Mouse (Mus musculus) layer of hippocampus, adult 2 months (tissue): Measurements from ENCODE around the gene Incenp. TPM values are rescaled to one million over a fixed set of nuclear protein-coding genes. Genes with fewer than 3 reads are reported as not detected.
A peak's percentile ranks its signal among the peaks of the same experiment; 100 is the strongest.
"Not testable (repeated sequence)": the region's sequence is repeated elsewhere in the genome, so short reads cannot be mapped to it uniquely, and the experiment has no call there.

ENCODE experiments used
- DNase-seq, 2 experiments: peaks; one replicate each; pipeline ENCODE4 v3.0.0; 2022; ENCODE audit warnings: low spot score in 2 of 2
- H3K27ac ChIP-seq: fragments of 200-600 bp; 2 replicates; pipeline ENCODE4 v1.8.1; 2022
- H3K4me3 ChIP-seq: fragments of 200-600 bp; 2 replicates; pipeline ENCODE4 v1.8.1; 2022; ENCODE audit warnings: mild to moderate bottlenecking
- CTCF ChIP-seq: fragments of 200-600 bp; conservative IDR thresholded peaks from 2 replicates; pipeline ENCODE4 v1.8.1; 2022; ENCODE audit warnings: antibody characterized with exemption, mild to moderate bottlenecking, moderate library complexity
- total RNA-seq, 2 experiments: library from RNA; stranded (reverse); gene quantifications; 2 replicates each; pipeline ENCODE4 v1.2.3; 2021

The Incenp gene
- total RNA-seq, 2 experiments from 2014 or later = 13.9 to 14.0 TPM

DNA sequence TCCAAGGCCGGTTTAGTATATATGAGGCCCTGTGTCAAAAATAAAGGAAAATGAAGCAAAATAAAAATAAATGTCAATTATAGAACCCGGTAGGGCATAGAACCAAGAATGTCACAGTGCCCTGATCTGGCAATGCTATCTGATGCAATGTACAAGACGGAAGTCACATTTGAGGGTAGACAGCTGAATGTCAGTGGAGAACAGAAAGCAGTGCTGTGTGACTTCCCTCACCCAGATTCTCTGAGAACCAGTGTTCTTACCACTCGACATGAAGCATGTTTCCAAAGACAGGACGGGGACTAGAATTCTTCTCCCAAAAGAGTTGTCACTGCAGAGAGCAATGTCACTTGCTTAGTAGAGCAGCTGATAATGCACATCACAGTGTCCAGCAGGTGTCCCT lies 14.4 kb upstream of the Incenp start:
- 0 out of 2 replicates have a peak overlapping the region, but pooled peaks have one; percentile 41 for H3K27ac ChIP-seq
- DNase-seq = no peak
- no peak for TF ChIP-seq CTCF
- H3K4me3 ChIP-seq = no peak overlapping the region

DNA sequence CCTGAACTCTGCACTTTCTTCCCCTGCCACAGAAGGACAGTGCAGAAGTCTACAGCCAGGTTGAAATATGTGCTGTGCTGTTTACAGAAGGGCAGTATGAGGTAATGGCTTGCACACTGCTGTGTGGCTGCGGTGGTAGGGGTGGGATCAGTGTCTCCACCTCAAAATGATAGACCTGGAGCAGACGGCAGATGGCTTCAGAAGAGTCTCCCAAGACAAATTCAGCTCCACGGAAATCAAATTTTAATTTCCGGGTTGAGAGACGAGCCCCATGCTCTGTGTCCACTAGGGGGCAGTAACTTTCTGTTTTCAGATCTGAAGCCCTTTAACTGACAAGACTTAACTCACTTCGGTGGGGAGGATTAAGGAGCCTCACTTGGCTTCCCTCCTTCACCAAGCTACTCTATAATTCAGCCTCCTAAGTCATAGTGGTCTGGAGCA lies 12.0 kb upstream of the Incenp start:
- TF ChIP-seq CTCF = peak; percentile 81
- H3K4me3 ChIP-seq = no peak overlapping the region
- peak in 1 of 2 experiments; percentile 48 for DNase-seq
- no peak overlapping the region for H3K27ac ChIP-seq

DNA sequence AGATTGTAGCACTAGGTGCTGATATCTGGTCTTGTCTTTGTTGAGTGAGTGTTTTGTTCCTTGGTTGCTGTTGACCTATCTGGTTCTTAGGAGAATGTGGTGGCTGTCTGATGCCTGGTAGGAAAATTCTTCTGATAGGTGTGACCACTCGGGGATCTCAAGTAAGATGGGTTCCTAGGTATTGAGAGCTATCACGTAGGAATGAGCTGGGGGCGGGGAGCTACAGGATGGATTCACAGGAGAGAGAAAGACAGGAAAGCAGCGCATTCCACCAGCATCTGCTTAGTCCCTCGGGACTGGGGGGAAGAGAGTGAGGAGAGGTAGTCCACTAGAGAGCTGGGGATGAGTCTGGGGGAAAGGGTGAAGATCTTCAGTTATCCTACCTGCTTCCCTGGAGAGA lies 10.0 kb upstream of the Incenp start:
- H3K27ac ChIP-seq = no peak overlapping the region
- no peak overlapping the region for H3K4me3 ChIP-seq
- no peak for TF ChIP-seq CTCF
- DNase-seq = no peak

DNA sequence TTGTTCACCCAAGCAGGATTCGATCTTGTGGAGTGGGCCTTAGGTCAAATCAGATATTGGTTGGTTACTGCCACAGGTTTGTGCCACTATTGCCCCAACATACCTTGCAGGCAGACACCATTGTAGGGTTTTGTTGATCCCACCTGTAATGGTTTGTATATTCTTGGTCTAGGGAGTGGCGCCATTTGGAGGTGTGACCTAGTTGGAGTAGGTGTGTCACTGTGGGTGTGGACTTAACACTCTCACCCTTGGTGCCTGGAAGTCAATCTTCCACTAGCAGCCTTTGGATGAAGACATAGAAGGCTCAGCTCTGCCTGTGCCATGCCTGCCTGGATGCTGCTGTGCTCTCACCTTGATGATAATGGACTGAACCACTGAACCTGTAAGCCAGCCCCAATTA lies 1.3 kb upstream of the Incenp start:
- not testable (repeated sequence) for H3K4me3 ChIP-seq, H3K27ac ChIP-seq, DNase-seq

DNA sequence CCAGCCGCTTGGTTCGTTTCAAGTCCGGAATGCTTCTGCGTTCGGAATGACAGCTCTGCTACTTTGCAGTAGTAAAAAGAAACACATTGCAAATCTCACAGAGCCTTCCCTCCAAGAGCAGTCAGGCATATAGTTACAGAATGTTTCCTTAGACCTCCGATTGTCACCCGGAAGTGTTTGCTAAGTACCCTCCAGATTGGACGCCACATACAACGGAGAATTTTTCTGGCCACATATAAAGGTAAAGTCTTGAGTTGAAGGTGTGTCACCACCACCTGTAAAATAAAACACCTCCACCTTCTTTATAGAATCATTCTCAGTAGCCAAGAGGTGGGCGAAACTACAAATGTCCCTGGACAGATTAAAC lies 412 bp upstream of the Incenp start:
- no peak for TF ChIP-seq CTCF
- no peak for DNase-seq
- Histone ChIP-seq H3K27ac (peak overlapping the region; percentile 90), H3K4me3 (peak overlapping the region; percentile 96)

DNA sequence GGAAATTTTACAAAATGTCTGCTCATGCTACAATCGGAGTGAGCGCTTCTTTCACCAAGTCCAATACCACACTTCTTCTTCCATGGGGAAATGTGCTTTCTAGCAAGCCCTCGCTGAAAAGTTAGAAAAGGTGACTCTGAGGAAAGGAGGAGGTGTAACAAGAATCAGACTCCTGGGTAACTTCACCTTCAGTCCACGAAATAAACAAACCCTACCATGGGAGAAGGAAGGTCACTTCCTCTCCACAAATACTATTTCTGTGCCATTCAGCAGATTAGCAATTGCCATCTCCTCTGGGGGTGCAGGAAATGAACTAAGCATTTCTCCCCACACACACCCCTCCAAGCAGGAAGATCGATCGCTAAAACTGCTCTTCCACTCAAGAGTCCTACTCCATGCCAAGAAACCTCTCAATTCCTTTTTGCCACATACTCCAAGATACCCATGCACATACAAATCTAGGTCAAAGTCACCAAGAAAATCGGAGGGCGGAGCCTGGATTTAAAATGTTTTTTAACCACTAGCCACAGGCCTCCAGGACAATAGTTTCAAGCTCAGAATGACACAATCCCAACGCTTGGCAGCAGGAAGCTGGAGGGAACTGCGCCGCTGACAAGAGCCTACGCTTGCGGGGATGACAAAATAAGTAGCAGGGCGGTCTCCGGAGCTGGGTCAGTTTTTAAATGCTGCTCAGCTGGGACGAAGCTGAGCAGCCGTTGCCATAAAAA lies 848 bp downstream of the Incenp start:
- DNase-seq = no peak
- no peak overlapping the region for H3K27ac ChIP-seq
- no peak for TF ChIP-seq CTCF
- peak overlapping the region; percentile 96 for H3K4me3 ChIP-seq

DNA sequence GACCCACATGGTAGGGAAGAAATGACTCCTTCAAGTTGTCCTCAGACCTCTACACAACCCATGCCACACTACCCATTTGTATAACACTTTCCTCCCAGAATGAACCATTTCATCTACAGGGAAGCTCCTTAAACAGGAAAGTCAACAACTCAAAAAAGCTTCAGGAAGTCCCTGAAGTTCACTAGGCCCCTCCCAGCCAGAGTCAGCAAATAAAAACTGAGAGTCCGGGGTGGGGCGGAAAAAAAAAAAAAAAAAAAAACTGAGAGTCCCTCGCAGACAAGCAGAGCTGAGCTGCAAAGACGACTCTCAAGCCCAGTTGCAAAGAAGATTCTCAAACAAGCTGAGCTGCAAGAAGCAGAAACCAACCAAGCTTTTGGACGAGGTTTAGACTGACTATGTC lies 3.3 kb downstream of the Incenp start:
- DNase-seq = no peak
- Histone ChIP-seq H3K27ac (no peak overlapping the region), H3K4me3 (no peak overlapping the region)
- TF ChIP-seq CTCF = no peak

DNA sequence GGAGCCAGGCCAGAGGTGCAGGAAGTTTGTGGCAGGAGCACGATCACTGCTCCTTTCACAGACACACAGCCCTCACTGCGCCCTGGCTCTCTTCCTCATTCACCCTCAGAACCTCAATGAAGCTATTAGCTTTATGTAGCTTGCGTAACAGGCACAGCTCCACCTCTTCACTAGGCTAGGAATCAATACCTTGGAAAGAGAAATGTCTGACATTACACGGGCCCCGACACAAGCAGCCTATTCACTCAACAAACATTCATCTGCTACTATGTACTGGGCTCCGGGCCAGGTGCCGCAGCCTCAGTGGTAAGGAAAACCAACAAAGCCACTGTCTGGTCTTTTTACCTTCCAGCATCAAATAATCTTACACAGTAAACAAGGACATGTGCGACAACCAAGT lies 12.6 kb downstream of the Incenp start:
- no peak for DNase-seq
- Histone ChIP-seq H3K4me3 (no peak overlapping the region), H3K27ac (no peak overlapping the region)
- no peak for TF ChIP-seq CTCF

DNA sequence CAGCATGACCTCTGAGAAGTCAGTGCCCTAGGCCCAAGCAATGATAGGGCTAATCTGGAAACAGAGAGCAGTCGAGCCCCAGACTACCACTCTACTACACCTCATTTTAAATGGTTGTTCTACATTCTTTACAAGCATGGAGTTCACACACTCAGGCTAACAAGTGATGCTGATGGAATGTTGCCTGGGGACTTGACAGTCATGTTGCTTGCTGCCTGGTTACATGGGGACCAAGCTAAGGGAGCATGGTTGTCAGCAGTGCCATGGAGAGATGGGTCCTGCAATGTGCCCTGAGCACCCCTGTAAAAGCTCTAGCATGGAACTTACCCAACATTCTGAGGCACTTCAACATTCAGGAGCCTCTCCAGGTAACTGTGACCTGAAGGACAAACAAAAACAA lies 13.0 kb downstream of the Incenp start:
- DNase-seq = no peak
- no peak overlapping the region for H3K27ac ChIP-seq
- no peak overlapping the region for H3K4me3 ChIP-seq
- TF ChIP-seq CTCF = no peak

DNA sequence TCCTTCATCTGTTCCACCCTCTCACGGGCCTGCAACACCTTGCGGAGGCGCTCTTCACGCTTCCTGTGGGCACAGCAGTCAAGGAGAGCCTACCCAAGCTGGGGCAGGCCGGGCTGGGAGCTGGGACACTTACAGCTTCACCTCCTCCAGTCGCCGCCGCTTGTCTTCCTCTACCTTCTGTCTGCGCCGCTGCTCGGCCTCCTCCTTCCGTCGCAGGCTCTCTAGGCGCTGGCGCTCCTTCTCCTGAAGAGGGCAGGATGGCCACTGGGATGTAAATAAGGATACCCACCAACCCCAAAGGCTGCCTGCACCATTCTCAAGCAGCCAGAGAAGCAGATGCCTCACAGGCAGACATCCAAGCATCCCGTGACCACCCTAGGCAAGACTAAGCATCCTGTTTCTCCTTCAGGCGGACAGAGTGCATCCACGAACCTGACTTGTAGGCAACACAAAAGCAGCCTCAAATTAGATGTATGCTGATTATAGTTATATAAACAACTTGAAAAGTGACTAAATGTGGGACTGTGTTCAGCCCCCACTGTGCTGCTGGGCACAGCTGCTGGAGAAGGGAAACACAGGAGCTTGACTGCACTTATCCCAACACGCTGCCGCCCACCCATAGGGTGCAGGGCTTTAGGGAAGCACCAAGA lies 21.0 kb downstream of the Incenp start:
- DNase-seq = no peak
- Histone ChIP-seq H3K27ac (no peak overlapping the region), H3K4me3 (no peak overlapping the region)
- TF ChIP-seq CTCF = no peak

DNA sequence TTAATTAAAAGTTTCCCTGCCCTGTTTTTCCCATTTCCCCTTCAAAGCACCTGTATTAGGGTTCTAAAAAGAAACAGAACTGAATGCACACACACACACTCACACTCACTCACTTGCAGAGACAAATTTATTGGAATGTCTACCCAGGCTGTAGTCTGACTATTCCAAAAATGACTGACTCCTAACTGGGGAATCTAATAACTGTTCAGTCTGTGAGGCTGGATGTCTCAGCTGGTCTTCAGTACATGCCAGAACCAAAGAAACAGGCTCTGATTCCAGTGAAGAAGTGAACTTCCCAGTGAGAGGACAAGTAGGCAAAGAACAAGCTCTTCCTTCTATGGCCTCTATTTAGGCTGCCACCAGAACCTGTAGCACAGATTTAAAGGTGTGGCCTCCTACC lies 33.9 kb downstream of the Incenp start:
- H3K27ac ChIP-seq = no peak overlapping the region
- no peak for TF ChIP-seq CTCF
- no peak for DNase-seq
- no peak overlapping the region for H3K4me3 ChIP-seq

DNA sequence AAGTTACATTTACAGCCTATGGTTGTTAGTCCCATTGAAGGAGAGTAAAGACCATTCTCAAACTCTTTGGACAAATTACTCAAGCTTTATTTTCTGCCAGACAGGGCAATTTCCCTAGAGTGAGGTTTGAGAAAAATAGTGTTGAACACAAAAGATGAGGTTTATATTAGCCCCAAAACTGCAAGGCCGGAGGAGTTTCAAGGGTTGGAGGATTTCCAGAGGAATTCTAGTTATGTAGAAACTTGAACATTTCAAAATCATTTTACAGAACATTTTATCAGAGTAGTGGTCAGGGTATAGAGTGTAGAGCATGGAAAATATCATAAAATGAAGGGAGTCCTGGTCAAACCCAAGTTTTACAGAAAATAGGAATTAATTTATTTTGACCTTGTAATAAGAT lies 34.5 kb downstream of the Incenp start:
- no peak overlapping the region for H3K27ac ChIP-seq
- H3K4me3 ChIP-seq = no peak overlapping the region
- DNase-seq = no peak
- no peak for TF ChIP-seq CTCF

DNA sequence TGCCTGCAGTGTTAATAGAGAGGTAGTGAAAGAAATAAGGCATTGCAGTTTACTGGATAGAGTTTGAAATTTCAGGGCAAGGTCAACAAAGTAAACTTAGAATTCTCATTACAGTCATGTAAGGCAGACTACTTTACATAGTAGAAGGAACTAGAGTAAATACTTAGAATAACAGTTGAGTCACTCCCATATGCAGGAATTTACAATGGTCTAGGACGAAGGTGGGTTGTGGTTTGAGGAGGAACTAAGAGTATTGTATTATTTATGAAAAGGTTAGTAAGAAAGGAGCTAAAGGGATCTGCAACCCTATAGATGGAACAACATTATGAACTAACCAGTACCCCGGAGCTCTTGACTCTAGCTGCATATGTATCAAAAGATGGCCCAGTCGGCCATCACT lies 38.5 kb downstream of the Incenp start:
- H3K4me3 ChIP-seq, DNase-seq, H3K27ac ChIP-seq: not testable (repeated sequence)

DNA sequence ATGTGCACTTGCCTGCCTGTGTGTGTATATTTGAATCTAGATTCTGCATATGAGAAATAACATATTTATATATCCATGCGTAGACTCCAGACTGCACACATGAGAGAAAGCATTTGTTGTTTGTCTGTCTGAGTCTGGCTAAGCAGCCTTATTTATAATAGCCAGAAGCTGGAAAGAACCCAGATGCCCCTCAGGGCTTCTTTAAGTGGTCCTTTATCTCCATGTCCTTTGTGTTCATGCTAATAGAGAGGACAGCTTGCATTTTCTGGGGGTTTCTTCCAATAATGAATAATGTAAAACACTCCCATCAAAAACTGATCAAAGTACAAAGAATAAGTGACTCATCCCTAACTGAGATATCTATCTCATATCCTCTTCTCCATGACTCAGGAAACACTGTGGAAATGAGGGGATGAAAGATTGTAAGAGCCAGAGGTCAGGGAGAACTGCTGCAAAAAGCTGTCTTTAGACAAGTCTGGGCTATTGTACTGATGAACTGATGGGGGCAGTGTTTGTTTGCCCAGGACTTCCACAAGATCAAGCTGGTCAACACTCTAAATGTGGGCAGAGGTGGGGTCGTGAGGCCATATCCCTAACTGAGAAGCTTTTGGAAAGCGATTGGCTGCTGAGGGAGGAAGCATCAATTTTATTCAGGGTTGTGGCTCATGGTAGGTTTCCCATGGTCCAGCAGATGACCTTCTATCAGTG lies 49.8 kb downstream of the Incenp start:
- not testable (repeated sequence) for DNase-seq, H3K27ac ChIP-seq, H3K4me3 ChIP-seq
